In the genomic region with DNA sequence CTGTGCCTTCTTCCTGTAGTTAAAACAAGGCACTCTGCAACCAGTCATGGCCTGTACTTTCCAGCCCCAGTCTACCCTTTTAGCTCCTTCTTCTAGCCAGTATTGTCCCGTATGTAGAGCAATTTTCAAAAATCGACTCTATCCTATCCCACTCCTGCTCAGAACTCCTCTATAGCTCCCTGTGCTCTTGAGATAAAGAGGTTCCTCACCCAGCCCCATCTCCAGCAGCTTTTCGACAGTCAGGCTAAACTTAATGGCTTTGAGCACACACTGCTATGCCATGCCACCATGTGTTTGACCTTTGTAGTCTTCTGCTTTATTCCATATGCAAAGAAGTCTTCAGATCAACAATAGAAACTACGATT, we compare ENCODE assay signal across 17 mouse cellular contexts.
DNase-seq lines count a peak whose midpoint lies in the region; ATAC-seq and TF ChIP-seq lines count a peak whose summit lies in the region.
"Had no signal": no experiment of that assay in that cellular context is flagged by ENCODE, and none has a peak within 500 bp of the region (broad histone marks: within the 10 kb centered on the region; RNA-seq: fewer than 3 reads in every experiment).

No protein-coding gene starts in this region.

- H3K4me2 ChIP-seq in heart, embryonic 11.5 days, result no peak overlapping the region
- no peak overlapping the region for H3K4me2 ChIP-seq in lung, postnatal 0 days (replicated peaks; ENCODE audit: low read depth, low read length)
- H3K4me2 ChIP-seq in liver, embryonic 12.5 days, result peak overlapping the region; percentile 6; the same call in 1 of the 2 replicates
- H3K4me2 ChIP-seq: forebrain, embryonic 15.5 days; hindbrain, embryonic 13.5 days; midbrain, embryonic 15.5 days had no signal

- WGBS in heart, embryonic 11.5 days (ENCODE audit: insufficient replicate concordance), result 56% methylated on average over 4 of the region's 4 CpGs
- WGBS in heart, embryonic 10.5 days, result 70% methylated on average over 4 of the region's 4 CpGs
- WGBS in lung, postnatal 0 days, result 61% methylated on average over 4 of the region's 4 CpGs
- WGBS in liver, embryonic 12.5 days (ENCODE audit: insufficient replicate concordance), result 41% methylated on average over 4 of the region's 4 CpGs
- WGBS in macrophage (ENCODE audit: missing documents), result 36% methylated on average over 4 of the region's 4 CpGs

- no peak for DNase-seq in heart, embryonic 10.5 days (ENCODE audit: low spot score)
- no peak for DNase-seq in lung, postnatal 0 days (ENCODE audit: low spot score)
- DNase-seq in lung, postnatal 4 days, result no peak
- DNase-seq in ovary, adult 18-20 months (ENCODE audit: low spot score), result no peak
- DNase-seq: cerebellum, adult 9-10 months; gastrocnemius, postnatal 10 days; heart, postnatal 14 days; kidney, adult 8-10 months; kidney, postnatal 14 days; lung, postnatal 14 days had no signal

- no peak for ATAC-seq in heart, embryonic 11.5 days (replicated peaks; ENCODE audit: insufficient number of reproducible peaks, low FRiP score, low TSS enrichment)
- no peak for ATAC-seq in lung, postnatal 0 days
- ATAC-seq in liver, embryonic 12.5 days, result peak; percentile 57
- ATAC-seq: forebrain, embryonic 15.5 days; midbrain, embryonic 15.5 days had no signal

- H3K27me3 ChIP-seq in heart, embryonic 11.5 days (ENCODE audit: control insufficient read depth, insufficient read depth, low read length), result no peaks in the 10 kb centered on the region
- H3K27me3 ChIP-seq in heart, embryonic 10.5 days (ENCODE audit: insufficient read depth, poor library complexity, severe bottlenecking), result no peaks in the 10 kb centered on the region; the same call in 1 of the 2 replicates
- H3K27me3 ChIP-seq in lung, postnatal 0 days (replicated peaks; ENCODE audit: insufficient read depth, low read length), result no peaks in the 10 kb centered on the region
- H3K27me3 ChIP-seq in liver, embryonic 12.5 days (replicated peaks), result peaks cover 17% of the 10 kb centered on the region
- H3K27me3 ChIP-seq: forebrain, embryonic 15.5 days; hindbrain, embryonic 13.5 days; midbrain, embryonic 15.5 days had no signal

- H3K9me3 ChIP-seq in heart, embryonic 11.5 days (replicated peaks; ENCODE audit: control insufficient read depth, low read length), result no peaks in the 10 kb centered on the region
- H3K9me3 ChIP-seq in heart, embryonic 10.5 days, result no peaks in the 10 kb centered on the region
- no peaks in the 10 kb centered on the region for H3K9me3 ChIP-seq in lung, postnatal 0 days (ENCODE audit: low read length)
- no peaks in the 10 kb centered on the region for H3K9me3 ChIP-seq in liver, embryonic 12.5 days (replicated peaks)
- H3K9me3 ChIP-seq: forebrain, embryonic 15.5 days; hindbrain, embryonic 13.5 days; midbrain, embryonic 15.5 days had no signal

- TF ChIP-seq CTCF in lung, postnatal 0 days (IDR thresholded peaks at IDR 0.05), result no peak

- no peak for TF ChIP-seq EP300 in lung, postnatal 0 days (IDR thresholded peaks at IDR 0.05)

- no peaks in the 10 kb centered on the region for H3K36me3 ChIP-seq in heart, embryonic 11.5 days (ENCODE audit: control insufficient read depth, insufficient read depth, low read length)
- H3K36me3 ChIP-seq in heart, embryonic 10.5 days, result no peaks in the 10 kb centered on the region
- no peaks in the 10 kb centered on the region for H3K36me3 ChIP-seq in lung, postnatal 0 days (ENCODE audit: insufficient read depth, low read length)
- H3K36me3 ChIP-seq in liver, embryonic 12.5 days, result no peaks in the 10 kb centered on the region
- H3K36me3 ChIP-seq in macrophage (ENCODE audit: inconsistent target), result no peaks in the 10 kb centered on the region
- H3K36me3 ChIP-seq: forebrain, embryonic 15.5 days; hindbrain, embryonic 13.5 days; midbrain, embryonic 15.5 days had no signal

- H3K4me3 ChIP-seq in heart, embryonic 11.5 days (ENCODE audit: low read depth, low read length), result no peak overlapping the region
- no peak overlapping the region for H3K4me3 ChIP-seq in heart, embryonic 10.5 days
- H3K4me3 ChIP-seq in lung, postnatal 0 days (ENCODE audit: low read depth, low read length), result no peak overlapping the region
- H3K4me3 ChIP-seq in liver, embryonic 12.5 days, result no peak overlapping the region
- H3K4me3 ChIP-seq in macrophage (ENCODE audit: inconsistent target), result no peak overlapping the region
- H3K4me3 ChIP-seq: forebrain, embryonic 15.5 days; hindbrain, embryonic 13.5 days; layer of hippocampus, adult 2 months; midbrain, embryonic 15.5 days had no signal

- H3K79me2 ChIP-seq in macrophage (ENCODE audit: inconsistent target), result peaks cover 84% of the 10 kb centered on the region

- H3K9ac ChIP-seq in heart, embryonic 11.5 days (ENCODE audit: low read depth, low read length), result no peak overlapping the region
- H3K9ac ChIP-seq in lung, postnatal 0 days (replicated peaks; ENCODE audit: low read depth), result no peak overlapping the region
- H3K9ac ChIP-seq in liver, embryonic 12.5 days, result no peak overlapping the region
- H3K9ac ChIP-seq: forebrain, embryonic 15.5 days; hindbrain, embryonic 13.5 days; midbrain, embryonic 15.5 days had no signal

- 0 out of 2 replicates have a peak overlapping the region, but pooled peaks have one; percentile 22 for H3K27ac ChIP-seq in heart, embryonic 11.5 days (ENCODE audit: low read depth, low read length)
- H3K27ac ChIP-seq in heart, embryonic 10.5 days, result no peak overlapping the region
- H3K27ac ChIP-seq in lung, postnatal 0 days (ENCODE audit: low read length), result 0 out of 2 replicates have a peak overlapping the region, but pooled peaks have one; percentile 43
- peak overlapping the region; percentile 18; the same call in 1 of the 2 replicates for H3K27ac ChIP-seq in liver, embryonic 12.5 days
- H3K27ac ChIP-seq in macrophage, result peak overlapping the region; percentile 85
- H3K27ac ChIP-seq: forebrain, embryonic 15.5 days; hindbrain, embryonic 13.5 days; layer of hippocampus, adult 2 months; midbrain, embryonic 15.5 days had no signal

- peaks cover 22% of the 10 kb centered on the region for H3K4me1 ChIP-seq in heart, embryonic 11.5 days (ENCODE audit: control insufficient read depth, insufficient read depth, low read length)
- peaks cover 41% of the 10 kb centered on the region for H3K4me1 ChIP-seq in heart, embryonic 10.5 days
- 0 out of 2 replicates have a peak, but pooled peaks cover 5% of the 10 kb centered on the region for H3K4me1 ChIP-seq in lung, postnatal 0 days (ENCODE audit: insufficient read depth, low read depth, low read length)
- peaks cover 44% of the 10 kb centered on the region for H3K4me1 ChIP-seq in liver, embryonic 12.5 days
